Mouse (Mus musculus) inflammation-experienced regulatory T-cells, adult 16 weeks (primary cell): ENCODE measurements around the gene Lrmda. TPM values are rescaled to one million over a fixed set of nuclear protein-coding genes. Genes with fewer than 3 reads are reported as not detected.

Experiments
- polyA plus RNA-seq: library from polyadenylated mRNA; unstranded; fragments of 100-300 nt; shearing (Covaris generic); gene quantifications from one replicate; pipeline ENCODE4 v1.2.1, GENCODE M21; 2017

Gene Lrmda
- polyA plus RNA-seq = not detected

DNA sequence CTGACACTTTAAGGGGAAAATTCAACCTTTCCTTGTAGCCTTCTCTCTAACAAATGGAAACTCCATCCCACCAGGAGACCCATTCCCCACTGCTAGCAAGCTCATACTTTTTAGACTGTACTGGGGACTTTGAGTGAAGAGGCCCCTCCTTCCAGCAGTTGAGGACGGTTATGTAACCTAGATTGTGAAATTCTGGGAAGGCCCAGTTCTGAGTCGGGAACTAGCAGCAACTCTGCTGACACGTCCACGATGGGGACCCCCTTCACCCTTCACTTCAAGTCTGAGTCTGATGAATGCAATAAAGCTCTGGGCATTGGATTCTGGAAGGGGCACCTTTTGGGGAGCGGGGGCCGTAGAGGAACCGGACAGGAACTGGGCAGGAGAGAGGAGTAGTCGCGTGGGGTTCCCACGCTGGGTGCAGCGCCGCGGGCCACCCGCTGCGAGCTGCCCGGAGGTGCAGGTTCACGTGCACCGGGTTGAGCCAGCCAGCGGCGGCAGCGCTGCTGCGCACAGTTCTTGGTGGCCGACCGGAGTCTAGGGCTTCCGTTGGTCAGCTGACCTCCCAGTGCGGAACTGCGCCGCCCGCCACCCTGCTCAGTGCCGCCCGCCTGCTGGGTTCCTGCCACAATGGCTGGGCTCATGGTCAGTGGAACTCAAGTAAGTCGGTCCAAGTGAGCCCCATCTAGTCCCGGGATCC, at the start of gene Lrmda:
TSS of gene Lrmda (plus strand) at position 461 of the 697 bp plus-strand sequence.

DNA sequence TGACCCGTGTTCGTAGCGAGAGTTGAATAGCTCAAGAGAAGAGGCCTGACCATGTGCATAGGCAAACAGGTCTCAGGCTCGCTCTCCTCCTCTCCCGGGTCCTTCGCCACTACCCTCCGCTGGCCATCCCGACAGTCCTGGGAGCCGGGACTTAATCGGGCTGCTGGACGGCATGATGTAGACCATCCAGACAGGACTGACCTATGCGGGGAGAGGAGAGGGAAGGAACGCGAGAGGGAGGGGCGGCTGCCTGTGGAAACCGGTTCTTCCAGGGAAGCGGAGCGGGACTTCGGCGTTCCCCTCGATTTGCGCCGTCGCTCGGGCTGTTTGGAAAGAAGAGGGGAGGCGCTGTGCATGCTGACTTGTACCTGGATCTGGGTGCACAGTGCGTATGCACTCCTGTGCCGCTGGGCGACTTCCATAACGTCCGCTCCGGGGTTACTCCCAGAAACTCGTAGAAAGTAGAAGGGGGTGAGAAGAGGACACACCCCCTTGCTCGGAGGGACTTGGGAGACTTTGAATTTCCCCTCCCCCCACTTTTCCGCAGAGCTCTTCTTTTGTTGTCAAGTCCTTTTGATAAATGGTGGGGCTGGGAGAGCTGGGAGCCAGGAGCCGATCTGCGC, 30.1 kb upstream of the Lrmda start, which contains the start of gene Zfp503:
TSS of gene Zfp503 (minus strand) at position 311 of the 623 bp plus-strand sequence.

Other genes with a start within 250 kb of the Lrmda start
- gene Vdac2, start 194.5 kb upstream of the Lrmda start, polyA plus RNA-seq = 195 TPM
- gene Comtd1, start 170.7 kb upstream of the Lrmda start, polyA plus RNA-seq = 35.2 TPM
- gene Zfp503, start 30.1 kb upstream of the Lrmda start, polyA plus RNA-seq = not detected